12 mouse cellular contexts compared by ENCODE assay signal in the genomic region with DNA sequence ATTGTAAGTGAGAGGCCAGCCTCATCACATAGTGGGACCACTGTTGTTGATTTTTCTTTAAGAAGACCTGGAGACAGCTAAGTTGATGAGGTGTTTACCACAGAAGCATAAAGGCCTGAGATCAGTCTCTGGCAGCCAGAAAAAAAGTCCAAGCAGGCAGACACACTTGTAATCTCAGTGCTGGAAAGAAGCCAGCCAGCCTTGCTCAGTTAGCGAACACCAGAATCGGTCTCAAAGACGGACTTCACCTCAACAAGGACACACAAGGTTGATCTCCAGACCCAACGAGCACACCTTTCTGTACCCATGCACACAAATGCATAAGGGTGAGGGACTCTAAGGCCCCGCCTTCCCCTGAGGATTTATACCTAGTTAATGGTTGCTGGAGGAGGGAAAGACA.
A peak's percentile ranks its signal among the peaks of the same experiment; 100 is the strongest.
DNase-seq lines count a peak whose midpoint lies in the region; ATAC-seq lines count a peak whose summit lies in the region.
"Had no signal": no experiment of that assay in that cellular context is flagged by ENCODE, and none has a peak within 500 bp of the region (broad histone marks: within the 10 kb centered on the region; RNA-seq: fewer than 3 reads in every experiment).

No protein-coding gene starts in this region.

- no peak for ATAC-seq in kidney, embryonic 14.5 days (ENCODE audit: low FRiP score, low TSS enrichment)

- peak; percentile 50 to 53 for DNase-seq in cerebellum, adult 18-20 months
- DNase-seq in cerebellum, adult 9-11 months: no peak
- DNase-seq in kidney, adult 11 months: peak; percentile 58
- DNase-seq in cerebellum, postnatal 14 days: peak; percentile 65 to 68
- peak; percentile 65 for DNase-seq in kidney, postnatal 10 days
- DNase-seq in right cerebral cortex, adult 2 months (ENCODE audit: low spot score in 2 of 2): no peak
- no peak for DNase-seq in ovary, postnatal 36 days (ENCODE audit: low spot score)
- DNase-seq: lung, adult 18-20 months; right cerebral cortex, postnatal 14 days; thymus, adult 2 months had no signal

- H3K4me3 ChIP-seq in kidney, embryonic 14.5 days (ENCODE audit: low read length): no peak overlapping the region
- H3K4me3 ChIP-seq: neural tube, embryonic 15.5 days had no signal

- H3K27ac ChIP-seq in kidney, embryonic 14.5 days (ENCODE audit: low read depth, low read length): no peak overlapping the region; the same call in 1 of the 2 replicates
- H3K27ac ChIP-seq: neural tube, embryonic 15.5 days had no signal

- no peaks in the 10 kb centered on the region for H3K36me3 ChIP-seq in kidney, embryonic 14.5 days (ENCODE audit: control insufficient read depth, insufficient read depth, low read length)
- H3K36me3 ChIP-seq: neural tube, embryonic 15.5 days had no signal

- H3K27me3 ChIP-seq in kidney, embryonic 14.5 days (ENCODE audit: control insufficient read depth, insufficient read depth, low read length): no peaks in the 10 kb centered on the region
- H3K27me3 ChIP-seq: neural tube, embryonic 15.5 days had no signal

- H3K4me1 ChIP-seq in kidney, embryonic 14.5 days (ENCODE audit: control insufficient read depth, insufficient read depth, low read length): peaks cover 17% of the 10 kb centered on the region

- H3K9me3 ChIP-seq in kidney, embryonic 14.5 days (ENCODE audit: control insufficient read depth, low read length): no peaks in the 10 kb centered on the region
- H3K9me3 ChIP-seq: neural tube, embryonic 15.5 days had no signal

- WGBS in kidney, embryonic 14.5 days: 49% methylated on average over 5 of the region's 5 CpGs

- H3K4me2 ChIP-seq in kidney, embryonic 14.5 days (replicated peaks; ENCODE audit: low read depth, low read length): no peak overlapping the region
- H3K4me2 ChIP-seq: neural tube, embryonic 15.5 days had no signal

- no peak overlapping the region for H3K9ac ChIP-seq in kidney, embryonic 14.5 days (ENCODE audit: low read depth, low read length)
- H3K9ac ChIP-seq: neural tube, embryonic 15.5 days had no signal

Comparison
In these comparisons a context has a peak if more than half of its experiments do, and no peak if none do; other contexts are left out.
1. DNase-seq: peak in cerebellum, adult 18-20 months (2 of 2), kidney, adult 11 months (single experiment), cerebellum, postnatal 14 days (2 of 2) and kidney, postnatal 10 days (single experiment); none in cerebellum, adult 9-11 months (single experiment), right cerebral cortex, adult 2 months (0 of 2) and ovary, postnatal 36 days (single experiment).